Mouse (Mus musculus): ENCODE data around the gene Pptc7. TPM values are rescaled to one million over a fixed set of nuclear protein-coding genes. Genes with fewer than 3 reads are reported as not detected.

Pptc7 gene
- polyA plus RNA-seq, 1 experiment from 2014 or later: 12.3 TPM

GRCm38 (mm10) chr5:122323523-122323922 lies 39.4 kb downstream of the Pptc7 start:
- H3K4me2 ChIP-seq: no peak overlapping the region
- ATAC-seq (replicated peaks; ENCODE audit: insufficient number of reproducible peaks, low FRiP score, low TSS enrichment): no peak
- no peak overlapping the region for H3K9ac ChIP-seq (ENCODE audit: low read depth, low read length)
- H3K27ac ChIP-seq (ENCODE audit: low read depth, low read length): no peak overlapping the region
- no peaks in the 10 kb centered on the region for H3K9me3 ChIP-seq (replicated peaks; ENCODE audit: control insufficient read depth, low read length)
- no peaks in the 10 kb centered on the region for H3K27me3 ChIP-seq (ENCODE audit: control insufficient read depth, insufficient read depth, low read length)
- peaks cover 12% of the 10 kb centered on the region; the same call in 1 of the 2 replicates for H3K4me1 ChIP-seq (ENCODE audit: control insufficient read depth, insufficient read depth, low read length)
- no peak overlapping the region for H3K4me3 ChIP-seq (ENCODE audit: low read depth, low read length)
- WGBS (ENCODE audit: insufficient replicate concordance): 71% methylated on average over 8 of the region's 8 CpGs
- peaks cover 8% of the 10 kb centered on the region; the same call in 1 of the 2 replicates for H3K36me3 ChIP-seq (ENCODE audit: control insufficient read depth, insufficient read depth, low read length)

- Histone ChIP-seq H3K27ac (ENCODE audit: low read depth, low read length) (no peak overlapping the region), H3K4me2 (no peak overlapping the region), H3K4me3 (ENCODE audit: low read depth, low read length) (no peak overlapping the region), H3K9ac (ENCODE audit: low read depth, low read length) (no peak overlapping the region), H3K4me1 (ENCODE audit: control insufficient read depth, insufficient read depth, low read length) (peaks cover 8% of the 10 kb centered on the region; the same call in 1 of the 2 replicates), H3K36me3 (ENCODE audit: control insufficient read depth, insufficient read depth, low read length) (peaks cover 8% of the 10 kb centered on the region; the same call in 1 of the 2 replicates), H3K9me3 (replicated peaks; ENCODE audit: control insufficient read depth, low read length) (no peaks in the 10 kb centered on the region), H3K27me3 (ENCODE audit: control insufficient read depth, insufficient read depth, low read length) (no peaks in the 10 kb centered on the region)
- no peak for ATAC-seq (replicated peaks; ENCODE audit: insufficient number of reproducible peaks, low FRiP score, low TSS enrichment)
- WGBS (ENCODE audit: insufficient replicate concordance): 85% methylated on average over 23 of the region's 23 CpGs
Measured at GRCm38 (mm10) chr5:122324608-122325431, 40.7 kb downstream of the Pptc7 start.

- Histone ChIP-seq H3K4me3 (ENCODE audit: low read depth, low read length) (no peak overlapping the region), H3K9ac (ENCODE audit: low read depth, low read length) (no peak overlapping the region), H3K27ac (ENCODE audit: low read depth, low read length) (no peak overlapping the region), H3K4me2 (no peak overlapping the region), H3K4me1 (ENCODE audit: control insufficient read depth, insufficient read depth, low read length) (0 out of 2 replicates have a peak, but pooled peaks cover 2% of the 10 kb centered on the region), H3K36me3 (ENCODE audit: control insufficient read depth, insufficient read depth, low read length) (peaks cover 8% of the 10 kb centered on the region; the same call in 1 of the 2 replicates), H3K9me3 (replicated peaks; ENCODE audit: control insufficient read depth, low read length) (no peaks in the 10 kb centered on the region), H3K27me3 (ENCODE audit: control insufficient read depth, insufficient read depth, low read length) (no peaks in the 10 kb centered on the region)
- ATAC-seq (replicated peaks; ENCODE audit: insufficient number of reproducible peaks, low FRiP score, low TSS enrichment): no peak
- 82% methylated on average over 8 of the region's 8 CpGs for WGBS (ENCODE audit: insufficient replicate concordance)
Measured at GRCm38 (mm10) chr5:122325477-122325876, 41.3 kb downstream of the Pptc7 start.

- Histone ChIP-seq H3K4me1 (ENCODE audit: control insufficient read depth, insufficient read depth, low read length) (0 out of 2 replicates have a peak, but pooled peaks cover 2% of the 10 kb centered on the region), H3K4me3 (ENCODE audit: low read depth, low read length) (no peak overlapping the region), H3K27ac (ENCODE audit: low read depth, low read length) (no peak overlapping the region), H3K4me2 (no peak overlapping the region), H3K9ac (ENCODE audit: low read depth, low read length) (no peak overlapping the region), H3K27me3 (ENCODE audit: control insufficient read depth, insufficient read depth, low read length) (no peaks in the 10 kb centered on the region), H3K9me3 (replicated peaks; ENCODE audit: control insufficient read depth, low read length) (no peaks in the 10 kb centered on the region), H3K36me3 (ENCODE audit: control insufficient read depth, insufficient read depth, low read length) (peaks cover 8% of the 10 kb centered on the region; the same call in 1 of the 2 replicates)
- ATAC-seq (replicated peaks; ENCODE audit: insufficient number of reproducible peaks, low FRiP score, low TSS enrichment): no peak
- 82% methylated on average over 3 of the region's 3 CpGs for WGBS (ENCODE audit: insufficient replicate concordance)
Measured at GRCm38 (mm10) chr5:122327283-122327682, 43.1 kb downstream of the Pptc7 start.

GRCm38 (mm10) chr5:122330269-122330668 lies 46.1 kb downstream of the Pptc7 start:
- H3K27ac ChIP-seq (ENCODE audit: low read depth, low read length): no peak overlapping the region
- peaks cover 4% of the 10 kb centered on the region; the same call in 1 of the 2 replicates for H3K36me3 ChIP-seq (ENCODE audit: control insufficient read depth, insufficient read depth, low read length)
- H3K4me3 ChIP-seq (ENCODE audit: low read depth, low read length): no peak overlapping the region
- no peak overlapping the region for H3K4me2 ChIP-seq
- H3K4me1 ChIP-seq (ENCODE audit: control insufficient read depth, insufficient read depth, low read length): no peaks in the 10 kb centered on the region
- ATAC-seq (replicated peaks; ENCODE audit: insufficient number of reproducible peaks, low FRiP score, low TSS enrichment): no peak
- H3K9me3 ChIP-seq (replicated peaks; ENCODE audit: control insufficient read depth, low read length): no peaks in the 10 kb centered on the region
- no peaks in the 10 kb centered on the region for H3K27me3 ChIP-seq (ENCODE audit: control insufficient read depth, insufficient read depth, low read length)
- 78% methylated on average over 4 of the region's 4 CpGs for WGBS (ENCODE audit: insufficient replicate concordance)
- H3K9ac ChIP-seq (ENCODE audit: low read depth, low read length): no peak overlapping the region

- Histone ChIP-seq H3K4me2 (no peak overlapping the region), H3K4me1 (ENCODE audit: control insufficient read depth, insufficient read depth, low read length) (no peaks in the 10 kb centered on the region), H3K36me3 (ENCODE audit: control insufficient read depth, insufficient read depth, low read length) (no peaks in the 10 kb centered on the region), H3K9ac (ENCODE audit: low read depth, low read length) (no peak overlapping the region), H3K9me3 (replicated peaks; ENCODE audit: control insufficient read depth, low read length) (no peaks in the 10 kb centered on the region), H3K27ac (ENCODE audit: low read depth, low read length) (no peak overlapping the region), H3K27me3 (ENCODE audit: control insufficient read depth, insufficient read depth, low read length) (no peaks in the 10 kb centered on the region), H3K4me3 (ENCODE audit: low read depth, low read length) (no peak overlapping the region)
- 88% methylated on average over 2 of the region's 3 CpGs for WGBS (ENCODE audit: insufficient replicate concordance)
- no peak for ATAC-seq (replicated peaks; ENCODE audit: insufficient number of reproducible peaks, low FRiP score, low TSS enrichment)
Measured at GRCm38 (mm10) chr5:122334682-122335081, 50.5 kb downstream of the Pptc7 start.

GRCm38 (mm10) chr5:122336554-122337294 lies 52.6 kb downstream of the Pptc7 start:
- H3K27ac ChIP-seq (ENCODE audit: low read depth, low read length): no peak overlapping the region
- no peak overlapping the region for H3K9ac ChIP-seq (ENCODE audit: low read depth, low read length)
- H3K27me3 ChIP-seq (ENCODE audit: control insufficient read depth, insufficient read depth, low read length): no peaks in the 10 kb centered on the region
- ATAC-seq (replicated peaks; ENCODE audit: insufficient number of reproducible peaks, low FRiP score, low TSS enrichment): no peak
- H3K4me3 ChIP-seq (ENCODE audit: low read depth, low read length): no peak overlapping the region
- no peaks in the 10 kb centered on the region for H3K36me3 ChIP-seq (ENCODE audit: control insufficient read depth, insufficient read depth, low read length)
- 83% methylated on average over 7 of the region's 7 CpGs for WGBS (ENCODE audit: insufficient replicate concordance)
- H3K4me2 ChIP-seq: no peak overlapping the region
- no peaks in the 10 kb centered on the region for H3K9me3 ChIP-seq (replicated peaks; ENCODE audit: control insufficient read depth, low read length)
- H3K4me1 ChIP-seq (ENCODE audit: control insufficient read depth, insufficient read depth, low read length): no peaks in the 10 kb centered on the region

GRCm38 (mm10) chr5:122342874-122343273 lies 58.7 kb downstream of the Pptc7 start:
- Histone ChIP-seq H3K9me3 (replicated peaks; ENCODE audit: control insufficient read depth, low read length) (peaks cover 3% of the 10 kb centered on the region; the same call in 1 of the 2 replicates), H3K9ac (ENCODE audit: low read depth, low read length) (no peak overlapping the region), H3K27ac (ENCODE audit: low read depth, low read length) (no peak overlapping the region), H3K4me2 (no peak overlapping the region), H3K36me3 (ENCODE audit: control insufficient read depth, insufficient read depth, low read length) (no peaks in the 10 kb centered on the region), H3K4me3 (ENCODE audit: low read depth, low read length) (no peak overlapping the region), H3K27me3 (ENCODE audit: control insufficient read depth, insufficient read depth, low read length) (no peaks in the 10 kb centered on the region), H3K4me1 (ENCODE audit: control insufficient read depth, insufficient read depth, low read length) (no peaks in the 10 kb centered on the region)
- WGBS (ENCODE audit: insufficient replicate concordance): 58% methylated on average over 1 of the region's 1 CpGs
- ATAC-seq (replicated peaks; ENCODE audit: insufficient number of reproducible peaks, low FRiP score, low TSS enrichment): no peak
